Mouse (Mus musculus) cerebellum, adult 11-12 months (tissue): ENCODE data around the gene Ap2a2.

ENCODE experiments used
- DNase-seq: peaks from one replicate; pipeline ENCODE4 v3.0.0; 2022

The Ap2a2 gene

DNA sequence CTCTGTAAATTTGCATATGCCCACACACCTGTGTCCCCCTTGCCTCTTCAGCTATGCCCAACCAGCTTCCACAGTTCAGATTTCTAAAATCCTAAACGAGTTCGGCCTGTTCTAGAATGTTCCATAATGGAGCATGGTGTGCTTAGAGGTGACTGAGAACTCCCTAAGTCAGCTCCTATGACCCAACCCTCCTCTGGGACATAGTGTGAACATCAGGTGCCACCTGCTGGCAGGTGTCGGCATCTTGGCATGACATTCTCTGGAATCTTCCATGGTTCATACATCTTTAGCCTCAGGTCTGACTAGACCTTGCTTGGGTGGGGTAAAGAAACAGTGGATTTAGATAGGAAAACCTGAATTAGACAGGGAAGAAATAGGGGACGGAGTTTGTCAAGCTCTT, 109.0 kb downstream of the Ap2a2 start:
- DNase-seq, result peak; percentile 16

DNA sequence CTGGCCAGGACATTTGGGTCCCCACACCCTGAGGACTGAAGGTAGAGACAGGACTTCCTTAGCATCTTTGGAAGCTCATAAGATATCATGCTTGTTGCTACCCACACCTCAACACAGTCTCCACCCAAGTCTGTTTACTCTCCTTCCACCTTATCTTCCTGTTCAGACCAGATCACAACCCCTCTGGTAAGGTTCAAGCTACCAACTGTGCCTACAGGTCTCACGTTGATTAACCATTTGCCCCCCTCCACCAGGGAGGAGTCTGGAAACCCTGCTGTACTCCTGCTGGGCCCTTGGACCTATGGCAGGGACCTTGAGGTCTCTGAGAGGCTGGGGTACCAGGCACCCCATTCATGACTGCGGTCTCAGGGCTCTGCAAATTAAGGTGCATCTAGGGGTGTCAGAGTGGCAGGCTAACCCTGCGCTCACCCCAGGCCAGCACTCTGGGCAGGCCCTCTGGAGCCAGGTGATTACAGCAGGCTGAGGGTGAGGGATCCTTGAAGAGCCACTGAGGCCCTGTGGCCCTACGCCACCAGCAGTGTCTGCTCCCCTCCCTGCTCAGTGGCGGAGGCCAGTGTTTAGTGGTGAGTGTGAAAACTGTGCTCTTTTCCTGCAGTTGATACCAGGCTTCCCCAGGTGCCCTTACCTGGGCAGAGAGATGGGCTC, 109.8 kb downstream of the Ap2a2 start:
- no peak for DNase-seq

DNA sequence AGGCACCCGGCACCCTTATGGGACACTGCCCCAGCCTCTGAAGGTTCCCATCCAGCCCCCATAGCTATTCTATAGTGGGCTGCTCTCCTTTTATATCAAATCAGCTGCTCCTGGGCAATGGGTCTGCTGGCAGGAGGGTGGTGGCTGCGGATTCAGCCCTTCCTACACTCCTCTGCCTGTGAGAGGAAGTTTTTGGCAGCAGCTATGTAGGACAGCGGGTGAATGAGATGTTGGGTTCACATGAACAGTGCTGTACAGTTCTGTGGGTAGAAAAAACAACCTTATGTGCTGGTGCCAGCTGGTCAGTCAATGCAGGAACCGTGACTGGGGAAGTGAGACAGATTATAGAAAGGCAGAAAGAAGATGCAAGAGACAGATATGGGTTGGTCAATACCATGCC, 116.9 kb downstream of the Ap2a2 start:
- DNase-seq, result no peak
